Mouse (Mus musculus) spleen, adult 2 months (tissue): ENCODE measurements around the gene Terb2. TPM values are rescaled to one million over a fixed set of nuclear protein-coding genes. Genes with fewer than 3 reads are reported as not detected.

ENCODE experiments used
- DNase-seq, 2 experiments: peaks; one replicate each; pipeline versions ENCODE4 v3.0.0 to v3.0.0-alpha.2; 2012 to 2021; ENCODE audit warnings: low spot score in 2 of 2, low read depth in 1 of 2
- H3K27ac ChIP-seq: fragments of 200-500 bp; 2 replicates; pipeline ENCODE4 v1.5.1; 2012; ENCODE audit warnings: low read length, inconsistent platforms; ENCODE audit not compliant: insufficient read depth
- H3K27me3 ChIP-seq: fragments of 200-500 bp; 2 replicates; pipeline ENCODE4 v1.6.1; 2012; ENCODE audit warnings: mild to moderate bottlenecking, moderate library complexity, low read length, inconsistent platforms; ENCODE audit not compliant: control insufficient read depth, insufficient read depth
- H3K36me3 ChIP-seq: fragments of 200-500 bp; 2 replicates; pipeline ENCODE4 v1.6.1; 2012; ENCODE audit warnings: mild to moderate bottlenecking, low read length, inconsistent platforms; ENCODE audit not compliant: control insufficient read depth, insufficient read depth
- H3K4me1 ChIP-seq: fragments of 200-500 bp; 2 replicates; pipeline ENCODE4 v1.6.1; 2011; ENCODE audit warnings: inconsistent platforms; ENCODE audit not compliant: control insufficient read depth, insufficient read depth, insufficient read length
- H3K4me3 ChIP-seq: fragments of 200-500 bp; 2 replicates; pipeline ENCODE4 v1.5.1; 2011; ENCODE audit warnings: mild to moderate bottlenecking, inconsistent platforms; ENCODE audit not compliant: insufficient read depth, insufficient read length; ENCODE audit errors: extremely low read depth
- CTCF ChIP-seq: fragments of 200-500 bp; IDR thresholded peaks from 2 replicates; pipeline ENCODE4 v1.5.1; 2011; ENCODE audit warnings: mild to moderate bottlenecking, inconsistent platforms; ENCODE audit not compliant: insufficient read depth, insufficient read length, insufficient replicate concordance; ENCODE audit errors: extremely low read depth
- POLR2A ChIP-seq: fragments of 200-500 bp; IDR thresholded peaks from 2 replicates; pipeline ENCODE4 v1.6.1; 2011; ENCODE audit warnings: low read depth, low read length, inconsistent platforms
- WGBS: fragments of 180-500 bp; shearing (Covaris S2); methylation state at CpG from one replicate; pipeline ENCODE4 v1.1.7; 2018; 5-methylcytosine and 5-hydroxymethylcytosine counted together
- polyA plus RNA-seq: library from polyadenylated mRNA; depleted of rRNA; stranded (reverse); fragments of >200 nt; gene quantifications from 2 replicates; pipeline ENCODE4 v1.2.3, GENCODE M21; 2012

The Terb2 gene
- polyA plus RNA-seq, 1 experiment = not detected

DNA sequence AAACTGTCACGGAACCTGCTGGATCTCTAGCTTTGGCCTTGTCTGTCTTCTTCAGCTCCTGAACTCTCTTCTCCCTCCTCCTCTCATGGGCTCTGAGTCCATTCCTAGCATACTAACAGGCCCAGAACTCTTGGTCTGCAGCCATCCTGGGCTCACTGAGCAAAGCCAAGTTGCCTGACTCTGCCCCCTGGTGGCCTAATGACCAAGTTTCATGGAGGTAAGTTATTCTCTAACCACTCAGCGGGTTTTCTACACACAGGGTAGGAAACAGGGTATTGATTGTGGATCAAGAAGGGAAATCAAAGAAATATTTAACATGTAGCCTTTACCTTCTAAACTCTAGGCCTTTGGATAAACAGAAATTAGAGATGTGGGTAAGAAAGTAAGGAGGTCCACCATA, 25.4 kb upstream of the Terb2 start, which contains the start of gene Trim69:
Trim69 (plus strand) TSS at position 21 of the 400 bp plus-strand sequence.
- H3K27me3 ChIP-seq = no peaks in the 10 kb centered on the region
- DNase-seq = peak; percentile 63 to 80
- TF ChIP-seq POLR2A = no peak
- TF ChIP-seq CTCF = peak; percentile 65; the same call in 1 of the 2 replicates
- no peaks in the 10 kb centered on the region for H3K36me3 ChIP-seq
- H3K27ac ChIP-seq = no peak within 1 kb of the TSS
- no peak within 1 kb of the TSS for H3K4me3 ChIP-seq
- peaks cover 5% of the 10 kb centered on the region; the same call in 1 of the 2 replicates for H3K4me1 ChIP-seq
- WGBS = 52% methylated on average over 2 of the region's 2 CpGs

DNA sequence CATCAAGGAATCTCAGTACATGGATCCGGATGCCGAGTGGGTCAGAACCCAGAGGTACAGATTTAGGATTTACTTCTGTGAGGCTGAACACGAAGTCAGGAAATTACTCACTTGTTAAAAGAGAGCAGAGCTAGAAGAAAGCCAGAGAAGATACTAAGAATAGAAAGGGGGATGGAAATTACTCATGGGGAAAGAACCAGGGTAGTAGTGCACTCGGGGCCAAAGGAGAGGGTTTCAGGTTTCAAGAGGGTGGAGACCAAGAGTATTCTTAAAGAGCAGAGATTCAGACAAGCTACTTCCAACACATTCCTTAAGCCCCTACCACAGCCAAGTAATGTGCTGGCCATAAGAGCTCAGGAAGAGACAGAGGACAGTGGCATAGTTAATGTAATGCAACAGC, 24.5 kb upstream of the Terb2 start:
- Histone ChIP-seq H3K27ac (no peak overlapping the region), H3K27me3 (no peaks in the 10 kb centered on the region), H3K4me3 (no peak overlapping the region), H3K36me3 (no peaks in the 10 kb centered on the region), H3K4me1 (peaks cover 2% of the 10 kb centered on the region; the same call in 1 of the 2 replicates)
- no peak for DNase-seq
- TF ChIP-seq POLR2A = no peak
- TF ChIP-seq CTCF = no peak
- WGBS = 14% methylated on average over 4 of the region's 4 CpGs

DNA sequence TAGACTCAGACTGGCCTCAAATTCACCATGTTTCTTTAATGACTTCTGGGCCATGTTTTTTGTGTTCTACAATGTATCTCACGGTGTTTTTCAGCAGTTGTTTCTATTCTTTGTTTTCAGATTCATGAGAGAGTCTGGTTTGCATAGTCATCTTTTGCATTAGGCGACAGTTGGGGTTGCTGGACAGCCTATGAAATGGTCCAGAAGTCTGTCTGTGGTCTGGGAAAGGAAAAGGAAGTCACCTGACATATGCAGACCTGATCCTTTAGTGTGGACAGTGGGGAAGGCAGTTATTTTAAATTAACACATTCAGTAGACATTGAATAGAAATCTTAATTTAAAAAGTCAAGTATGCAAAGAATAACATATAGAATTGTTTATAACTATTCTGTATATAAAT, 23.5 kb upstream of the Terb2 start:
- TF ChIP-seq CTCF (no peak), POLR2A (no peak)
- WGBS = 64% methylated on average over 2 of the region's 2 CpGs
- no peaks in the 10 kb centered on the region for H3K27me3 ChIP-seq
- no peak overlapping the region for H3K27ac ChIP-seq
- H3K4me1 ChIP-seq = peaks cover 2% of the 10 kb centered on the region; the same call in 1 of the 2 replicates
- no peak for DNase-seq
- no peaks in the 10 kb centered on the region for H3K36me3 ChIP-seq
- H3K4me3 ChIP-seq = no peak overlapping the region

DNA sequence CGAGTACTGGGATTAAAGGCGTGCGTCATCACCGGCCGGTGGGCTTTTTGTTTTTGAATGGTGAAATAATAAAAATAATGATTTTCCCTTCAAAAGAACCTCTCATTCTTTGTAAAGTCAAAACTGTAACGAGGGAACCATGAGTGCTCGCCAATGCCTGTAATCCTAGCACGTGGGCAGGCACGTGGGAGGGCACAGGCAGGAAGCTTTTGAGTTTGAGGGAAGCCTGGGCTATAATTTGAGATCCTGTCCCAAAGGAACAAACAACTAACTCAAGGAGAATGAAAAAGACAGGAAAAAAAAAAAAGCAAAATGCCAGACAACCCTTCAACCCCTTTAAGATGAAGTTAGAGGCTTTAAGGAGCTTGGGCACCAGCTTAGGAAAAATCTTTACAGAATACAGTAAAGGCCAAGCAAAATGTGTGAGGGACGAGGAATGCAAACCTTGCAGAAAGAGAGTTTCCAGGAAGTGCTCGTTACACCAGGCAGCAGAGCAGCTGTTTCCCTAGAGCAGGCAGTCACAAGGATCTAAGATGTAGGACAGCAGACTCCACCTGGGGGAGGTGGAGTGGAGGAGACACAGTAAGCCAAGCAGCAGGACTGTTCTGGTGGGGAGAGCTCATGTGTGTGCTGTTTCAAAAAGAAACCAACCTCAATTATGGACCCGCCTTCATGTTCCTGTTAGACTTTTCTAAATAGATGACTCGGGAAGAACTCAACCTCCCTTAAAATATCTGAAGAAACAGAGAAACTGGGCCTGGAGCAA, 22.5 kb upstream of the Terb2 start:
- Histone ChIP-seq H3K4me3 (peak overlapping the region; percentile 31), H3K27me3 (no peaks in the 10 kb centered on the region), H3K4me1 (peaks cover 2% of the 10 kb centered on the region; the same call in 1 of the 2 replicates), H3K27ac (peak overlapping the region; percentile 44), H3K36me3 (no peaks in the 10 kb centered on the region)
- DNase-seq = no peak
- TF ChIP-seq CTCF (no peak), POLR2A (no peak)
- WGBS = 51% methylated on average over 13 of the region's 13 CpGs

DNA sequence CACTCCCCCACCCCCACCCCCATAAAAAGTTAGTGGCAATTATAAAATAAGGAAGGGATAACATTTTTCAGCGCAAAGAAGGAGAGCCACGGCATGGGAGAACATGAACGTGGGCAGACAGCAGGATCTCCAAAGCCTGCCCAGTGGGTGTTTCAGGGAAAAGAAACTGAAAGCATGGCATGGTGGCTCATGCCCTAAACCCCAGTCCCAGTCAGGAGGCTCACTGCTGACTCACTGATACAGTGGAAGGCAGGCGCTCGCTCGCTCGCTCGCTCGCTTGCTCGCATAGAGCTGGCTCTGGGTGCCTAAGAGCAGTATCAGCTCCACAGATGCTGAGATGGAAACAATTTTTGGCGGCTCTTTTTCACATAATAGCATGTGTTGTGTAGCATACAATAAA, 21.8 kb upstream of the Terb2 start:
- no peaks in the 10 kb centered on the region for H3K36me3 ChIP-seq
- no peaks in the 10 kb centered on the region for H3K27me3 ChIP-seq
- TF ChIP-seq CTCF (no peak), POLR2A (no peak)
- peak overlapping the region; percentile 44; the same call in 1 of the 2 replicates for H3K27ac ChIP-seq
- H3K4me3 ChIP-seq = peak overlapping the region; percentile 31; the same call in 1 of the 2 replicates
- H3K4me1 ChIP-seq = peaks cover 2% of the 10 kb centered on the region; the same call in 1 of the 2 replicates
- no peak for DNase-seq
- 18% methylated on average over 11 of the region's 11 CpGs for WGBS

DNA sequence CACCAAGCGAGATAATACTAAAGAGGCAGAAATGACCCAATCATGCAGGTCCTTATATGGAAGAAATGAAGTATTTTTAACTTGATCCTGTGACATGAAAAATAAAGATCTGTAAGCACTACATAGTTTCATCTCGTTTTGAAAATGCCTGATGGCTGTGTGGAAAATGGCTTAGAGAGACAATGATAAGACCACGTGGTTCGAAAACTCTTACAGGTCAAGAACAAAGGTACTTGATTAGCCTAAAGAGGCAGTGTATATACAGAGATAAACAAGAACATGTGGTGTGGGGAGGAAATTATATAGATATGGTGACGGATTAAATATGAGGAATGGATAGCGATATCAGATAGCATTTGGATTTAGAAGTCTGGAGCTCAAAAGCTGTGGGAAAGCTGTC, 14.8 kb upstream of the Terb2 start:
- TF ChIP-seq CTCF (no peak), POLR2A (no peak)

DNA sequence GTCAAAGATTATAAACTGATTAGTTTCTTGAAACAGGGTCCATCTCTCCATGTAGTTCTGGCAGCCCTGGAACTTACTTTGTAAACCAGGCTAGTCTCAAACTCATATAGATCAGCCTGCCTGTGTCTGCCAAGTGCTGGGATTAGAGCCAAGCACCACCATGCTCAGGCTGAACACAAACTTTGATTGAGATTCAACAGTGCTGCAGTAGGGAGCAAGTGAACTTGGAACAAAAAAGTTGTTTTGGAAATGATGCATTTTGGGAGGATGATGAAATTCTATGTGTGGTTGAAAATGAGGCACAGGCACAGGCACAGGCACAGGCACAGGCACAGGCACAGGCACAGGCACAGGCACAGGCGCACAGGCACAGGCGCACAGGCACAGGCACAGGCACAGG, 13.9 kb upstream of the Terb2 start:
- Histone ChIP-seq H3K36me3 (no peaks in the 10 kb centered on the region), H3K27ac (no peak overlapping the region), H3K4me3 (no peak overlapping the region), H3K27me3 (no peaks in the 10 kb centered on the region), H3K4me1 (no peaks in the 10 kb centered on the region)
- no peak for TF ChIP-seq POLR2A
- no peak for TF ChIP-seq CTCF
- DNase-seq = no peak
- 92% methylated on average over 2 of the region's 2 CpGs for WGBS

More for the DNA sequence above, 14.8 kb upstream of the Terb2 start:
- 80% methylated on average over 6 of the region's 6 CpGs for WGBS
- H3K27ac ChIP-seq = no peak overlapping the region
- no peak overlapping the region for H3K4me3 ChIP-seq
- H3K4me1 ChIP-seq = no peaks in the 10 kb centered on the region
- H3K27me3 ChIP-seq = no peaks in the 10 kb centered on the region
- DNase-seq = no peak
- no peaks in the 10 kb centered on the region for H3K36me3 ChIP-seq
